Comparison of ENCODE assay signal across 9 mouse cellular contexts in the genomic region with DNA sequence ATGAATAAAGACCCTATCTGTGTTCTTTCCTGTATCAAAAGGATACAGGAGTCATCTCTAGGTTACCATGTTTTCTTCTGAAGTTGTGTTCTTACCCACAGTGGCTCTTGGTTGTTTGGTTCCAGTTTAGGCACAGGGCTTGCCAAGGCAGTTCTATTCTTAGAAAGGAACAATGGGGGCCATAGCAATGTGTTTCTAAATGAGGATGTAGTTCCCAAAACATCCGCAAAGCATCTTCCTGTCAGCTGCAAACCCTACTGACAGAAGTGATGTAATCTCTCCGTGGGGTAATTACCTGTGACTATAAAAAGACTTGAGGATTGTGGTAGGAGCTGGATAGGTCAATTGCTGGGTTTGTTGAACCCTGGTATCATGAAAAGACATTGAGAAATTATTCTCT. TPM values are rescaled to one million over a fixed set of nuclear protein-coding genes. Genes with fewer than 3 reads are reported as not detected.
DNase-seq lines count a peak whose midpoint lies in the region; ATAC-seq and TF ChIP-seq lines count a peak whose summit lies in the region.
"Had no signal": no experiment of that assay in that cellular context is flagged by ENCODE, and none has a peak within 500 bp of the region (broad histone marks: within the 10 kb centered on the region; RNA-seq: fewer than 3 reads in every experiment).

No protein-coding gene starts in this region.

- peak overlapping the region; percentile 60; the same call in 1 of the 2 replicates for H3K27ac ChIP-seq in liver, adult 2 months (replicated peaks; ENCODE audit: insufficient read depth, low read depth, low read length)
- H3K27ac ChIP-seq in liver, embryonic 12.5 days = no peak overlapping the region
- no peak overlapping the region for H3K27ac ChIP-seq in hindbrain, embryonic 13.5 days
- H3K27ac ChIP-seq: limb, embryonic 10.5 days had no signal

- no peak for ATAC-seq in liver, embryonic 12.5 days
- ATAC-seq in neutrophil, adult 5-6 weeks (ENCODE audit: extremely low read depth, insufficient number of reproducible peaks, low FRiP score, poor library complexity, severe bottlenecking) = peak; percentile 70
- ATAC-seq in hindbrain, embryonic 13.5 days (ENCODE audit: low FRiP score) = no peak

- H3K4me3 ChIP-seq in liver, adult 2 months (ENCODE audit: insufficient read depth, low read depth, low read length) = no peak overlapping the region
- H3K4me3 ChIP-seq in liver, embryonic 12.5 days = no peak overlapping the region
- H3K4me3 ChIP-seq in hindbrain, embryonic 13.5 days = no peak overlapping the region
- H3K4me3 ChIP-seq: limb, embryonic 10.5 days had no signal

- peaks cover 13% of the 10 kb centered on the region; the same call in 1 of the 2 replicates for H3K36me3 ChIP-seq in liver, adult 2 months (ENCODE audit: control insufficient read depth, insufficient read depth, low read length)
- peaks cover 26% of the 10 kb centered on the region for H3K36me3 ChIP-seq in liver, embryonic 12.5 days
- 0 out of 2 replicates have a peak, but pooled peaks cover 3% of the 10 kb centered on the region for H3K36me3 ChIP-seq in hindbrain, embryonic 13.5 days

- DNase-seq in adrenal gland, adult 2 months = peak; percentile 21
- DNase-seq in adrenal gland, postnatal 10 days = no peak
- DNase-seq in liver, adult 2 months (ENCODE audit: extremely low read depth, low read depth, low spot score) = peak; percentile 55
- DNase-seq in heart, postnatal 10 days = peak; percentile 60 to 61
- DNase-seq in gastrocnemius, postnatal 36 days = no peak

- TF ChIP-seq CTCF in liver, adult 2 months (IDR thresholded peaks at IDR 0.05; ENCODE audit: low read depth, low read length) = no peak

- no peaks in the 10 kb centered on the region for H3K9me3 ChIP-seq in liver, embryonic 12.5 days (replicated peaks)
- no peaks in the 10 kb centered on the region for H3K9me3 ChIP-seq in hindbrain, embryonic 13.5 days
- H3K9me3 ChIP-seq: limb, embryonic 10.5 days had no signal

- intact Hi-C loops in heart, postnatal 10 days (cut with DNase I) = no loop called here
- intact Hi-C loops in gastrocnemius, postnatal 36 days (cut with DNase I) = no loop called here

- H3K79me2 ChIP-seq in liver, adult 2 months (ENCODE audit: control insufficient read depth, insufficient read depth, low read length) = peaks cover 39% of the 10 kb centered on the region

- H3K27me3 ChIP-seq in liver, adult 2 months (ENCODE audit: control insufficient read depth, insufficient read depth, low read length) = no peaks in the 10 kb centered on the region
- no peaks in the 10 kb centered on the region for H3K27me3 ChIP-seq in liver, embryonic 12.5 days (replicated peaks)
- no peaks in the 10 kb centered on the region for H3K27me3 ChIP-seq in hindbrain, embryonic 13.5 days

- H3K4me1 ChIP-seq in liver, adult 2 months (ENCODE audit: control insufficient read depth, insufficient read depth, low read length) = peaks cover 39% of the 10 kb centered on the region
- H3K4me1 ChIP-seq in liver, embryonic 12.5 days = peaks cover 68% of the 10 kb centered on the region
- no peaks in the 10 kb centered on the region for H3K4me1 ChIP-seq in hindbrain, embryonic 13.5 days (replicated peaks)

- H3K9ac ChIP-seq in liver, adult 2 months (ENCODE audit: low read depth, low read length) = no peak overlapping the region
- H3K9ac ChIP-seq in liver, embryonic 12.5 days = no peak overlapping the region
- no peak overlapping the region for H3K9ac ChIP-seq in hindbrain, embryonic 13.5 days

- H3K4me2 ChIP-seq in liver, embryonic 12.5 days = no peak overlapping the region
- H3K4me2 ChIP-seq in hindbrain, embryonic 13.5 days = no peak overlapping the region

- 25% methylated on average over 2 of the region's 2 CpGs for WGBS in liver, adult 2 months
- WGBS in liver, embryonic 12.5 days (ENCODE audit: insufficient replicate concordance) = 36% methylated on average over 2 of the region's 2 CpGs
- WGBS in hindbrain, embryonic 13.5 days = 70% methylated on average over 2 of the region's 2 CpGs

- TF ChIP-seq POLR2A in liver, adult 2 months (IDR thresholded peaks at IDR 0.05; ENCODE audit: extremely low read depth, insufficient read depth, low read length) = no peak

RNA-seq across cellular contexts. Expression of gene Susd6, which starts 43.2 kb away (rescaled TPM):
- 10 to 100 TPM; 50.4 to 57.8 TPM for total RNA-seq in adrenal gland, adult 2 months (2021)
- polyA plus RNA-seq in adrenal gland, adult 2 months (2012; rRNA removed) = 61.5 and 62.6 TPM in 2 replicates
- 10 to 100 TPM; 41.7 to 42.1 TPM for total RNA-seq in adrenal gland, postnatal 10 days (2021)
- total RNA-seq in liver, adult 2 months (2014; rRNA removed) = 20.1 and 27.5 TPM in 2 replicates
- polyA plus RNA-seq in liver, adult 2 months (2012; rRNA removed) = 21.8 and 22.3 TPM in 2 replicates
- 15.0 and 15.9 TPM in 2 replicates for polyA plus RNA-seq in liver, embryonic 12.5 days (2016; fragmentation: Nextera tagmentation; extraction: Ambion mirVana)
- 10 to 100 TPM; 58.3 to 60.9 TPM for total RNA-seq in heart, postnatal 10 days (2021)
- 103 and 111 TPM in 2 replicates for total RNA-seq in neutrophil, adult 5-6 weeks (2017)
- 11.4 and 12.8 TPM in 2 replicates for polyA plus RNA-seq in hindbrain, embryonic 13.5 days (2015; fragmentation: Nextera tagmentation; extraction: Ambion mirVana)
- 10 to 100 TPM; 29.6 to 30.3 TPM for total RNA-seq in gastrocnemius, postnatal 36 days (2021)

Comparison
In these comparisons a context has a peak if more than half of its experiments do, and no peak if none do; other contexts are left out.
1. DNase-seq: peak in adrenal gland, adult 2 months (single experiment), liver, adult 2 months (single experiment) and heart, postnatal 10 days (2 of 2); none in adrenal gland, postnatal 10 days (single experiment) and gastrocnemius, postnatal 36 days (0 of 2).